Mouse (Mus musculus): ENCODE measurements at regions not wholly inside any gene's neighbourhood (a gene's known extent, or its start where the extent isn't known, plus 50 kb on each side); places are given as distances from the start of the nearest gene placed in this dataset.

DNA sequence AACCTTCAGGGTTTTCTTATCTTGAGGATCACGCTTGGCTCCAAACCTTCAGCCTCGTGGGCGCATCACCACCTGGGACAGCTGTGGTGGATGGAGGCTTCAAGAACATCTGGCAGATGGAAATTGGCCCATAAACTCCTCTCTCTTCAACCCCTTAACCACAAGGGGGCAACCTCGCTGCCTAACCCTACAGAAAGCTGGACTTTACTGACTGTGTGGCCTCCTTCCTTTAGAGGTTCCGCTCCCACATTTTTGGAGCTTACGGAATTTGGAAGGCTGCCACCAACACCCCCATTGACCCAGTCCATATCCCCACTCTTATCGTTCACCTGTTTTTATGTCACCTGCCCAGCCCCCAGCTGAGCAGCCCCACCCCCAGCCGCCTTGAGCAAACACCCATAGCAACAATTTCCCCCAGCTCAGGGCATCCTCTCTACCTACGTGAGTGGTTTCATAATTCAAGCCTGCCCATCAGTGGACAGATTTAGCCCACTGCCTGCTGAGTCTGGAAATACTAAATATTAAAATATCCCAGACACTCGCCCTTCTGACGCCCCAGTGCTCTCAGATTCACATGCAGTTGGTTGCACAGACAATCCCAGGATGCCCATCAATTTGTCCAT lies 167.0 kb upstream of the Slc22a22 start:
- DNase-seq (ENCODE audit: low spot score in 2 of 2) = no peak

DNA sequence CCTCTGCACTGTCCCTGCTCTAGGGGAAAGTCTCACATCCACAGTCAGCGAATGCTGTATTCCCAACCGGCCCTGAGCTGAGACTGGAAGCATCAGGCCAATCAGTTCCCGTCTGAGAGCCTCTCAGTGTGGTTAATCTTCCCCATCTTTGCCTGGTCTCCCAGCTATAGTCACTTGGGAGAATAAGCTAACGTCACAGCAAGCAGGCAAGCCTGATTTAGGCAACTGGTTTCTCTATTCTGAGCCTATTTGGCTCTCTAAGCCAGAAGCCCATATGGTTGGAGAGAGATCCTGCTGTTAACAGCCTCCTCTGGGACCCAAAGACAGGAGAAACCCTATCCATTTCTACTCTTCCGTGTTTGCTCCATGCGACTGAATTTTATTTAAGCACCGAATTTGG lies 161.7 kb upstream of the Slc22a22 start:
- no peak for DNase-seq (ENCODE audit: low spot score in 2 of 2)

DNA sequence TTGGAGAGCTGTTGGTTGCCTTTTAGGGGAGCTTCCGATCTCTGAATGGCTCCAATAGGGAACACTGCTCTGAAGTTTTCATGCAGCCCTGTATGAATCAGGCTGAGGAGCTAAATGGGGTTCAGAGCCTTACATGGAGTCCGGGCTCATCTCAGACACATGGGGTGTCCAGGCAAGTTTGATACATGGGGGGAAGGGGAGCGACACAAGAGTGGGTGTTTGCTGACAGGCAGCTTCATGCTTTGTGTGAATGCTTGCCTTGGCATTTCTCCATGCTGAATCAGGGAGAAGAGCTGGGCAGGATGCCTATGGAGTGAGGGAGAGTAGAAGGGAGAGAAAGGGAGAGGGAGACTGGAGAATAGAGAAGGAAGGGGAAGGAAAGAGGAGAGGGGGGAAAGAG lies 155.6 kb upstream of the Slc22a22 start:
- DNase-seq (ENCODE audit: low spot score in 2 of 2) = peak in 1 of 2 experiments; percentile 69

DNA sequence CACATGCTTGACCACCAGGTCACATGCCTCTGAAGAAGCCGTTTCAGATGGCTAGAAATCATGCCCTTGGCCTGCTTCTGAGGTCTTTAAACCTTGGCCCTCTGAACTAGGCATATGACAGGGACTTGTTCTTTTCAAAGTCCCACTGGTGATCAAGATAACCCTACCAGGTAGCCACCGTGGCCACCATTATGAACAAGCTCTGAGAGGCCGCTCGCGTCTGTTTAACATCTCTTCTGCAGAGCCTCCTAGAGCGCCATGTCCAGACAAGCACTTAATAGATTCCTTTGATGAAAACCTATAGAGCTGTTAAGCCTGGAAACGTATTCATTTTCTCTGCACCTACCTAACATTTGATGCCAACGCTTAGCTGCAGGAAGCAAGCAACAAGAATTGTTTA lies 155.1 kb upstream of the Slc22a22 start:
- DNase-seq (ENCODE audit: low spot score in 2 of 2) = no peak

DNA sequence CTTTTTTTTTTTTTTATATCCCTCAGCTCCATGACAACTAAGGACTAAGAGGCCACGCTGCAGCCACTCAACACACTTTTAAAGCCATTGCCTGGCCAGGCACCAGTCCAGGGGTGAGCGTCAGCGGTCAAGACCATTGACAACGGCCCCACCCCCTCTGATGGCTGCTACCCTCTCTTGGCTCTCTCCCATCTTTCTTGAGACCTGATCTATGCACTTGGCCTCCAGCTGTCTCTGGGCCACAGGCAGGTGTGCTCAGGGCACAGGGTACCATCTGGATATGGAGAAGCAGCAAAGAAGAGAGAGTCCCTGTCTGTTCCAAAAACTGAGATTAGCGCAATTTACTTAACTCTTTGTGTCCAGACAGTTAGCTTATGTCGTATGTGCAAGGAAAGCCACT lies 141.0 kb upstream of the Slc22a22 start:
- no peak for DNase-seq (ENCODE audit: low spot score in 2 of 2)

DNA sequence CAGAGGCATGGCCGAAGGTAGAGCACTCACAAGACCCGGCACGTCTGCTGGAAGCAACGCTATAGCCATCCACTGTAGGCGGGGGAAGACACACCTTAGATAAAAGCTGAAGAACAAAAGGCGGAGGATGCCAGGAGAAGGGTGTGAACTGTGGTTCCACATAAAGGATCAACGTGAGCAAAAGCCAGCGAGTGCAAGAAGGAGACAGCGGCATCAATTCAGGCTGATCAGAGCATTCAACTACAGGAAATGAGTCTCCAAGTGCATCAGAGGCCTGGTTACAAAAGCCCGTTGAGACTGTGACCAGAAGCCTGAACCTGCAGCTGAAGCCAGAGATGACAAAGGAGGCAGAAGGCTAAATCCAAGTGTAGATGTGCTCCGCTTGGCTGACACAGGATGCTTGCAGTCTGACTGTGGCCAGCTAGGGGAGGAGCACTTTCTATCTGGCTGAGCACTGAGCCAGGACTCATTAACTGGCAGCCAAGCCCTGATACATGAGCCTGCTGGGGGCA lies 139.5 kb upstream of the Slc22a22 start:
- peak; percentile 14 to 55 for DNase-seq (ENCODE audit: low spot score in 2 of 2)

DNA sequence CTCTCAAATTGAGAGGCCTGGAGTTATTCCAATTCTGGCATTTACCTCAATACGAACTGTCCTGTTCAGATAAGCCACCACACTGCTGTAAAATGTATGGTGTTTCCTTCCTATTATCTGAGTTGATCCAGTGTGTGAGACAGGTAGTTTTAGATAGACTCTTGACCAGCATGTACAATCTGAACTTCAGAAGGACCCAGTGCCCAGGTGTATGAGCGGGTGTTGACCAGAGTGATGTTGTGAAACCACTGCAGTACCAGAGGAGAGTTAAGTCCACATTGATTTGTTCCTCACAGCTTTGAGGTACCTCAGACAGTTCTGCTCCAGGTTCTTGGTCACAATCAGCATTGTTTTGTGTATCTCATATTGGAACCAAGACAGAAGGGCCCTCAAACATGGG lies 132.6 kb upstream of the Slc22a22 start:
- no peak for DNase-seq (ENCODE audit: low spot score in 2 of 2)

DNA sequence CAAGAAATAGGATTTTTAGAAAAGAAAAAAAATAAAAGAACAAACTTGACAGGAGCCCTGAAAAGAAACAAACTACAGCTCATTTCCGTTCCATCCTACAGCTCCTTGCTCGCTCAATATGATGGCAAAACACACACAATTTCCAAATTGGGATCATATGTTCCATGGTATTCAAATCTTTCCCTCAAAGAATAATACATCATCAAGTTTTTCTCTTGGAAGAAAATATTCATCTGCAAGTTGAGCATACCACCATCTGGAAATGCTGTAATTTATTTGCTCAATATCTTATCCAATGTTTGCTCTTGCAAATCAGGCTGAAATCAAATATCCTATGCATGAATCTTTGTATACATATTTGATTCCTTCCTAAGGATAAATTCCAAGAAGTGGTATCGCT lies 131.1 kb upstream of the Slc22a22 start:
- no peak for DNase-seq (ENCODE audit: low spot score in 2 of 2)

DNA sequence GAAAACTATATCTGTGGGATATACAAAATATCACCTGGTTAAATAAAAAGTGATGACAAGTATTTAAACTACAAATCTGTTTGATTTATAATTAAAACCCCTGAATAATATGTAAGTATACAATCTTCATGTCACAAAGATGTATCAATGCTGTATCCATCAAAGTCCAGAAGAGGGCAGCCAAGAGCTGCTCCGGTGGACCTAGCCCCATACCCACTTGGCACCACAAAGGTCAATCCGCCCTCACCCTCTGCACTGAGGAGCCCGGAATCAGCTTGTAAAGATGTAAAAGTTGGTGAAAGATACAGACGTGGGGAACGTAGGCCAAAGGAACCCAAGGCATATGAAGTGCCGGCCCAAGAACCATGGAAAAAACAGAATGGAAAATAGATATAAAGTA lies 123.1 kb upstream of the Slc22a22 start:
- peak; percentile 34 to 57 for DNase-seq (ENCODE audit: low spot score in 2 of 2)

DNA sequence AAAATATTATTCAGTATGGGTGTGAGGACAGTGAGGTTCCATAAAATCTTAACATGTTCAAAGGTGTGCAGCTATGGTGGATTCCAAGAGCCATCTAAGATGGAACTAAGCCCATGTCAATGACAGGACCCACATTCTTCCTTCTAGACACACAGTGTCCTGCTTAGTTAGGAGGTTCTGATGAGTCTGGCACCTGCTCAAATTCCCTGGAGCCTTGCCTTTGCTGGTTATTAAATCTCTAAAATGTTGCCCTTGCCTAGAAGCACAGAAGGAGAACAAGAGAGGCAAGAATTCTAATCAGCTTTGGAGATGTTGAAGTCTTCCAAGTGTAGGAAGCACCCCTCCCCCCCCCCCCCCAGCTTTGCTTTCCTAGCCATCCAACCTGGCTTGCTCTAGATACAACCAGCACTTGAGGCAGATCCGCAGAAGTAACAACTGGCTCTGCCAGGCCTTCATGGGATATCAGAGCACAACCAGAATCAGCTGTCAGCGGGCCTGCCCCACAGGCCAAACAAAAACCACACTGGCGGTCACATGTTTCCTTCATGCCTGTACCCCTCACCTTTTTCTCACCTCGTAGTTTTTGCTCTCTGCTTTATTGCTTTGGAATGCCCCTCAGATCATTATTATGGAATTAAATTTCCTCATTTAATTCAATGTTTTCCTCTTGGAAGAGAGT lies 116.0 kb upstream of the Slc22a22 start:
- DNase-seq (ENCODE audit: low spot score in 2 of 2) = no peak

DNA sequence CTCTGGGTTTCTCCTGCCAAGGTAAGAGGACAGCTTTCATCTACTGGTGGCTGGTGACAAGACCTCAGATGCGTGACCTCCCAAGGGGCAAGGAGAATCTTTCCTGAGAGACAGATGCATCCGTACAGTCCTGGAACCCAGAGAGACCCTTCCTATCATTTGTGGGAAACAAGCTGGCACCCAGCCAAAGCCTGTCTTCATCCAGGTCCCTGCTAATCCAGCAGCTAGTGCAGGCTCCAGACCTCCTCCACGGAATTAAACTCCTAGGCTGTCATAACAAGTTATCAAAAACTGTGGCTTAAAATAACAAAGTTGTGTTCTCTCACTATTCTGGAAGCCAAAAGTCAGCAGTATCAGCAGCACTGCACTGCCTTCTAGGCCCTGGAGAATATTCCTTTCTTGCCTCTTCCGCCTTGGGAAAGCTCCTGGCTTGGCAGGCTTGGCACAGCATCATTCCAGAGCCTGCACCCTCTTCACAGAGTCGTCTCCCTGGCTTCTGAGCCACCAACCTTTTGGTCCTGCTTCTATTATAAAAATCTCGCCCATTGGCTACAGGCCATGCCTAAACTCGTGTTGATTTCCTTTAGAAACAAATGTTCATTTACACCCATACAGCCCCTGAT lies 113.3 kb upstream of the Slc22a22 start:
- peak in 1 of 2 experiments; percentile 6 for DNase-seq (ENCODE audit: low spot score in 2 of 2)

DNA sequence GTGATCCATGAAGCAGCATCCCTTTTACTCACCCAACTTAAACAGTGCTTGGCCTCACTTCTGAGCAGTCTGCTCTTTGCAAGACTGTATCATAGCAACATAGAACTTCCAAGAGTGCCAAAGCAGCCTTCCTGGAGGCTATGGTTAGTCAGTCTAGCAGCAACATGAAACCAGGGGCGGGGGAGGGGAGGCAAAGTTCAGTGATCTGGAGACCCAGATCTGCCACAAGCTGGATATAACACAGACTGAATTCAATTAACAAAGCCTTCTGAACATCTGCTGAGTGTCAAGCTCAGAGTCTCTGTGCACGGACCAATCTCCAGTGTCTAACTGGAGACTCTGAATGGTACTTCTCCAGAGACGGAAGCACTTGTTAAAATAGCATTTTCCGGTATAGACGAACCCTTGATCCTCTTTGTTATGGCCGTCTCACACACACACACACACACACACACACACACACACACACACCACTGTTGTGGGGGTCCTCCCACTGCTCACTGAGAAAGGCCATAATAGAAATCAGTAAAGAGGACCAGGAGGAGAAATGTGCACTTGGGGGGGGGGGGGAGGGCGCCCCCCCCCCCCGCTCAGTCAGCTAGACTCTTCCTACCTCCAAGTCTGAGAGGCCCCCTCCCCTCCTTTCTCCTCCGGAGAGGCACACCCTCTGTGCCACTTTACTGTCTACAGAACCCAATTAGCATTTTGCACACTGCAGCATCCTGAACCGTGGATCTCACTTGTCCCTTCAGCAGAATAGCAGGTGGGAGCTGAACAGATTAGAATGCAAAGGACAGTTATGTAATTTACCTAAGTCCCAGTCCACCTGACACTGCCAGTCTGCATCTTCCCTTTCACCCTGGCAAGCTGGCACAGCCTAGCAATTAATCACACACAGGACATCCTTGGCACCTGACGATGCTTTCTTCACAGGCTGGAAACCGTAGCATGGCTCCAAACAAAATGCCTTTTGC lies 112.3 kb upstream of the Slc22a22 start:
- DNase-seq (ENCODE audit: low spot score in 2 of 2) = no peak

DNA sequence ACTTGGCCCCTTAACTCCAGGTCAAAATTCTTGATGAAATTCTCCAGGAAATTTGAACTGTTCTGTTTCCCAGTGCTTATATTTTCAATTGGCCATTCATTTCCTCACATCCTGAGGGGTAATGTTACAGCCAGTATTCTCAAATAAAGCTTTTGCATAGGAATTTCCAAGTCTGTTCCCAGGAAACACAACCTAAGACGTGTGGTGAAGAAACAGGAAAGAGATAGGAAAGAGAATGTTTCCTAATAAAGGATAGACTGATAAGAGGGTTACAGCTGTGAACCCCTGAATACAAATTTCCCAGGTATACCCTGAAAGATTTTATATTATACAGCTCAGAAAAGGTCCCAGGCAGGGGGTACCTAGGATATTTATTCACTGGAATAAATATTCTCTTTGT lies 108.0 kb upstream of the Slc22a22 start:
- DNase-seq (ENCODE audit: low spot score in 2 of 2) = no peak

DNA sequence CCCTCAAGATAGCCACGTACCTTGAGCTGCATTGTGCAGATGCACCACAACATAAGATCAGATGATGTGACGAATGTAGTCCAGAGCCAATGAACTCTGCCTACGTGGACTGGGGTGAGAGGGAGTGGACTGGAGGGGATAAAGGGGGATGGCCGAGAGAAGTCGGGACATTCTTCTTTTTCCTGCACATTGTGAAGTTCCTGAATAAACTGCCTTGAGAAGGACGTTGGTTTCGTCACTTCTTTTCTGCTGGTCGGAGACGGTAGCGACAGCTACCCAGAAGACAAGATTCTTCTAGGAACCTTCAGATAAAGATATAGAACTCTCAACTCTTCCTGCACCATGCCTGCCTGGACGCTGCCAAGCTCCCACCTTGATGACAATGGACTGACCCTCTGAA lies 107.1 kb upstream of the Slc22a22 start:
- no peak for DNase-seq (ENCODE audit: low spot score in 2 of 2)

DNA sequence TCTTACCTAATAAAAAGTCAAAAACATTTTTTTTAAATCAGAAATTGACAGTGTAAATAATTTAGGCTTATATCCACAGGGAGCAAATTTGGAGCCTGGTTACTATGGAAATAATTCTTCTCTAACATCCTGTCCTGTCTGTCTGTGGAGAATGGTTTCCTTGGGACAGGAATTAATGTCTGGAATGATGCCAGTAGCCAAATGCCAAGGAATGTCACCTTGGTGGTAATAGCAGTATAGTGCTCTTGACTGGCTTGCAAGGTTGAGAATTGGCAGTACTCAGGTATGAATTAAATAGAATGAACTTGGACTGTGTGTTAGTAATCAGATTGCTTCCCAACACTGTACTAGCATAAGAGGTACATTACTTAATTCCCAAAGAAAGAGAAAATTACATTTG lies 103.8 kb upstream of the Slc22a22 start:
- no peak for DNase-seq (ENCODE audit: low spot score in 2 of 2)

DNA sequence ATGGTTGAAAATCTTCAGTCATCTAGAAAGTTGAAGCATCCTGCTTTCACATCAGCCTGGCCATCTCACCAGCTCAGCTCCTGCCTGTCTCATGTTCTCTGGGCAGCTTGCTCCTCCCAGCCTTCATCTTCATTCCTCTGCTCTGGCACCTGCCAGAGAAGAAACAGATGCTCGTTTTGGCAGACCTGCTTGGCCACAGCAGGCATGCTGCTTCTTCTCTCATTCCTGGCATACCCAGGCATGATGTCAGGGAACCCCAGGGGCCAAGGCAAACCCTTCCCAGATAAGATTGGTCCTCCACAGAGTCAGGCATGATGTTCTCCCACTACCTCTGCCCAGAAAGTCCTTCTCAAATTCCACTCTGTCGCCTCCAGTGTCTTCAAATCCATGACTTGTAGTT lies 101.4 kb upstream of the Slc22a22 start:
- no peak for DNase-seq (ENCODE audit: low spot score in 2 of 2)

DNA sequence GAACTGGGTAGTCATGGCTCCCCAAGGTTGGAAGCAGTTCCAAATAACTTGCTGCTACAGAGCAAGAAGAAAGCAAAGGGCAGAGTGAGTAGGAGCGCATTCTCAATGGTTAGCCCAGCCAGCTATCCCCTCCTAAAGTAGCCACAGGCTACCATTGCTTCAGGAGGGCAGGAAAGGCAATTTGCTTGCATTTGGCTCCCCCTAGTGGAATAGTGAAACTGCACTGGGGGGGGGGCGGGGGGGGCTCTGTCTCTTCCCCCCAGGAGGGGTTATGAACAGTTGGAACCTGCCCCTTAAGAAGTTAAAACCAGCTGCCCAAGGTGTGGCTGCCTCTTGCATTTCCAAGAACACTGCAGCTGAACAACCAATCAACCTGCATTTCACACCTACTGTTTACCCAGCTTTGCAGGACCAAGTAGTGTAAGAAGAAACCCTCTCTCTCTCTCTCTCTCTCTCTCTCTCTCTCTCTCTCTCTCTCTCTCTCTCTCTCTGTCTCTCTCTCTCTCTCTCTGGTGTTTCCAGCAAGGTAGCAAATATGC lies 96.7 kb upstream of the Slc22a22 start:
- DNase-seq (ENCODE audit: low spot score in 2 of 2) = no peak

DNA sequence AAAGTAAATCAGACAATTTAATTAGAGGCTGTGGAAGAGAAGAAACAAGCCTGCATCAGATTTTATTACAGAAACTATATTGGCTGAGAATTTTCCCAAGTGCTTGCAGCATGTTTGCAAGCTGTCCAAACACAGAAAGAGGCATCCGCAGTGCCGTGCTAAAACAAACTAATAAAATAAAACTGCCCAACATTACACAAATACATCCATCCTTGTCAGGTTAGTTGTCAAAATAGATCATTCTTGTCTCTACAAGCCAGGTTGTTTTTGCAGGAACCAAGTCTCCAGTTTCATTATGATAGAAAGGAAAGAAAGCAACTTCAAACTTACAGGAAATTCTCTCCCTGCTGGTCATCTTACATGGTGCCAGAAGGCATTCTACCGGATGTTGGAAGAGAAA lies 95.0 kb upstream of the Slc22a22 start:
- no peak for DNase-seq (ENCODE audit: low spot score in 2 of 2)

DNA sequence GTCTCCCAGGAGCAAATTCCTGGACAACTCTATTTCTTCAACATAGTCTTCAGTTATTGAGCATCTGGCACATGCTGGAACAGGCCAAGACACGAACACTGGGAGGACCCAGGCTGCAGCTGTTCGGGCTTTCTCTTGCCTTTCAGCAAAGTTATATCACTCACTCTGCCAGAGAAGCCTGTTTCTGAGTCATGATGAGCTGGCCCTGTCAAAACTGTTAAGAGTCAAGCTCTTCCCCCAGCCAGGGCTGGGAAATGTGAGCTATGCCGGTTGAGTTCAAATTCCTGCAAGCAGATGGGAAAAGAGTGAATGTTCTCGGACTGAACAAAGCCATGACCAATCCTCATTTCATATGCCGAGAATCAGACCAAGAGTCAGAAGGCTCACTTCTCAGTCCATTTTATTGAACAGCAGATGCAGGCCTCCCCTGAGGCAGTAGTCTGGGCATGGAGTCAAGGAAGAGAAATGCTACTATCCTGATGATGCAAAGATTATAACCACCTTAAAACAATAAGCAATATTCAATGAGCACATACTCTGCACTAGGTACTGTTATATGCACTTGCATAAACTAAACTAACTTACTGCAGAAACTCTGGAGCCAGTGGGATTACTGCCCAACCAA lies 90.7 kb upstream of the Slc22a22 start:
- no peak for DNase-seq (ENCODE audit: low spot score in 2 of 2)

DNA sequence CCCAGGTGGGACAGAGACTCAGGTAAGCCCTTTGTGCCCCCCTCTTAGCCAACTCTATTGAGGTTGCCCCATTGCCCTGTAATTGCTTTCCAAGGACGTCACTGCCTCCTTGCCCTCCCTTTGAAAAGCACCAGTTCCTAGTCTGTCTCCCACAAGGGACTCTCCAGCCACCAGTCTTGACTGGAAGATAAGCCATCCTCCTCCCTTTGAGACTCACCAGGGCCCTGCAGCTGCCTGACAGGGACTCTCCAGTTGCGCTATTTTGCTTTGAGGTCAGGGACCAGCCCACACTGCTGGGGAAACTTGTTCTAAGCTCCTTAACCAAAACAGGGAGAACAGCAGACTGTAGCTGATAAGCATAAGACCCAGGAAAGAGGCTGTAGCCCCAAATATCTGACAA lies 69.7 kb upstream of the Slc22a22 start:
- DNase-seq (ENCODE audit: low spot score in 2 of 2) = no peak

DNA sequence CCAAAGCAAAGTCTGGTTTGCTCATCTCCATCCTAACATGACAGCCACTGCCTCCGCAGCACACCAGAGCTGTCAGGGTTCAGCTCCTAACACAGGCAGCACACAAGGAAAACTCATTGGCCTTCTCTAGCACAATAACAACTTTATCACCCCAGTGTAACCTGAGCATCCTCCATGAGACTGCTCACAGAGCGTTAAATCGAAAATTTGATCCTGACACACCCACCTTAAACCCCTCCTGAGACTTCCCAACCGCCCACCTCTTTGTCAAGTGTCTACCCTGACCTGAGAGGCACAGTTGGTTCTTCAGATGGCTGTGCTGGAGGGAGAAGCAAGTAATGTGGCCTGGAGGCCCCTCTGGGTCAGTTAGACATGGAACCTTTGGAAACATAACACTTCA lies 67.7 kb upstream of the Slc22a22 start:
- DNase-seq (ENCODE audit: low spot score in 2 of 2) = no peak

Measured in layer of hippocampus, postnatal 14 days (tissue).